Mouse (Mus musculus): ENCODE measurements around the gene Pdgfa. TPM values are rescaled to one million over a fixed set of nuclear protein-coding genes. Genes with fewer than 3 reads are reported as not detected.
A peak's percentile ranks its signal among the peaks of the same experiment; 100 is the strongest.

Gene Pdgfa
- total RNA-seq (2022): 10 to 100 TPM; 25.6 to 51.6 (median 36.7) TPM

- peak; percentile 61 for DNase-seq
Observed at GRCm38 (mm10) chr5:138997171-138997788, at the start of gene Pdgfa. Gene Pdgfa (minus strand): TSS chr5:138997370.

- no peak for DNase-seq
Observed at GRCm38 (mm10) chr5:139046636-139047035, 49.5 kb upstream of the Pdgfa start.

- DNase-seq: no peak
Observed at GRCm38 (mm10) chr5:139043546-139043945, 46.4 kb upstream of the Pdgfa start.

- DNase-seq: no peak
Observed at GRCm38 (mm10) chr5:139042299-139042698, 45.1 kb upstream of the Pdgfa start.

- DNase-seq: no peak
Observed at GRCm38 (mm10) chr5:139035171-139035570, 38.0 kb upstream of the Pdgfa start.

- DNase-seq: no peak
Observed at GRCm38 (mm10) chr5:139034746-139035145, 37.6 kb upstream of the Pdgfa start.

GRCm38 (mm10) chr5:139033406-139034317, 36.5 kb upstream of the Pdgfa start:
- DNase-seq: peak; percentile 50

GRCm38 (mm10) chr5:139027603-139028002, 30.4 kb upstream of the Pdgfa start:
- DNase-seq: no peak

GRCm38 (mm10) chr5:139024351-139025105, 27.4 kb upstream of the Pdgfa start:
- no peak for DNase-seq

- DNase-seq: no peak
Observed at GRCm38 (mm10) chr5:139020595-139020994, 23.4 kb upstream of the Pdgfa start.

GRCm38 (mm10) chr5:139017371-139018124, 20.4 kb upstream of the Pdgfa start:
- DNase-seq: peak; percentile 80

- peak; percentile 96 for DNase-seq
Observed at GRCm38 (mm10) chr5:139015097-139015496, 17.9 kb upstream of the Pdgfa start.

- no peak for DNase-seq
Observed at GRCm38 (mm10) chr5:139010649-139011048, 13.5 kb upstream of the Pdgfa start.

GRCm38 (mm10) chr5:139007141-139007775, 10.1 kb upstream of the Pdgfa start:
- DNase-seq: no peak

- DNase-seq: no peak
Observed at GRCm38 (mm10) chr5:139004588-139004987, 7.4 kb upstream of the Pdgfa start.

GRCm38 (mm10) chr5:138999716-139000115, 2.5 kb upstream of the Pdgfa start:
- no peak for DNase-seq

GRCm38 (mm10) chr5:138997936-138998580, 888 bp upstream of the Pdgfa start:
- DNase-seq: no peak

- no peak for DNase-seq
Observed at GRCm38 (mm10) chr5:138996322-138997073, 672 bp downstream of the Pdgfa start.

- DNase-seq: peak; percentile 70
Observed at GRCm38 (mm10) chr5:138995721-138996311, 1.4 kb downstream of the Pdgfa start.
